Mouse (Mus musculus) lung, embryonic 16.5 days (tissue): ENCODE data around the gene Impdh2. TPM values are rescaled to one million over a fixed set of nuclear protein-coding genes. Genes with fewer than 3 reads are reported as not detected.

Experiments used
- ATAC-seq: fragments of 200-750 bp; cut with Nextera tagmentation; 2 replicates; pipeline ENCODE4 v1.8.0; 2017; ENCODE audit warnings: low read depth, mild to moderate bottlenecking, moderate library complexity
- H3K27ac ChIP-seq: fragments of 300-500 bp; sonication (generic); 2 replicates; pipeline ENCODE4 v1.5.1; 2014; ENCODE audit warnings: mild to moderate bottlenecking, control low read depth, low read length
- H3K27me3 ChIP-seq: fragments of 300-500 bp; sonication (generic); 2 replicates; pipeline ENCODE4 v1.6.1; 2014; ENCODE audit warnings: low read depth, low read length, mixed read lengths; ENCODE audit not compliant: control insufficient read depth, insufficient read depth
- H3K36me3 ChIP-seq: fragments of 300-500 bp; sonication (generic); 2 replicates; pipeline ENCODE4 v1.6.1; 2014; ENCODE audit warnings: low read length; ENCODE audit not compliant: control insufficient read depth, insufficient read depth
- H3K4me1 ChIP-seq: fragments of 300-500 bp; sonication (generic); replicated peaks from 2 replicates; pipeline ENCODE4 v1.6.1; 2014; ENCODE audit warnings: low read length, mixed read lengths; ENCODE audit not compliant: control insufficient read depth, insufficient read depth
- H3K4me2 ChIP-seq: fragments of 300-500 bp; sonication (generic); 2 replicates; pipeline ENCODE4 v1.6.1; 2014; ENCODE audit warnings: low read depth, low read length, control low read depth
- H3K4me3 ChIP-seq: fragments of 300-500 bp; sonication (generic); 2 replicates; pipeline ENCODE4 v1.5.1; 2014; ENCODE audit warnings: mild to moderate bottlenecking, low read length, control low read depth
- H3K9ac ChIP-seq: fragments of 300-500 bp; sonication (generic); 2 replicates; pipeline ENCODE4 v1.6.1; 2014; ENCODE audit warnings: low read length, control low read depth
- H3K9me3 ChIP-seq: fragments of 300-500 bp; sonication (generic); 2 replicates; pipeline ENCODE4 v1.6.1; 2016; ENCODE audit warnings: low read length; ENCODE audit not compliant: control insufficient read depth
- WGBS: fragments of 180-500 bp; shearing (Covaris S2); extraction: QIAGEN DNeasy Blood & Tissue Kit; methylation state at CpG from one replicate; pipeline ENCODE4 v1.1.7; 2014; 5-methylcytosine and 5-hydroxymethylcytosine counted together
- polyA plus RNA-seq: library from polyadenylated mRNA; unstranded; fragments of >200 nt; fragmentation: Nextera tagmentation; extraction: Ambion mirVana; gene quantifications from 2 replicates; pipeline ENCODE4 v1.2.1, GENCODE M21; 2015

Impdh2 gene
- polyA plus RNA-seq, 1 experiment from 2014 or later: 148 TPM

- no peak overlapping the region for H3K27ac ChIP-seq
- no peaks in the 10 kb centered on the region for H3K27me3 ChIP-seq
- peak overlapping the region; percentile 89 for H3K4me2 ChIP-seq
- no peak for ATAC-seq
- H3K9me3 ChIP-seq: no peaks in the 10 kb centered on the region
- H3K9ac ChIP-seq: peak overlapping the region; percentile 93
- H3K36me3 ChIP-seq: peaks cover 30% of the 10 kb centered on the region
- peak overlapping the region; percentile 83 for H3K4me3 ChIP-seq
- 40% methylated on average over 6 of the region's 6 CpGs for WGBS
- H3K4me1 ChIP-seq: peaks cover 24% of the 10 kb centered on the region
Measured at GRCm38 (mm10) chr9:108577025-108577424, 16.9 kb downstream of the Impdh2 start.

GRCm38 (mm10) chr9:108577934-108578544 is 18.0 kb downstream of the Impdh2 start:
- Histone ChIP-seq H3K4me1 (peaks cover 24% of the 10 kb centered on the region), H3K9me3 (no peaks in the 10 kb centered on the region), H3K9ac (peak overlapping the region; percentile 93), H3K27me3 (no peaks in the 10 kb centered on the region), H3K36me3 (peaks cover 20% of the 10 kb centered on the region), H3K4me3 (peak overlapping the region; percentile 83), H3K27ac (peak overlapping the region; percentile 95), H3K4me2 (peak overlapping the region; percentile 89)
- under 1% methylated on average over 24 of the region's 24 CpGs for WGBS
- ATAC-seq: peak; percentile 32

DNA sequence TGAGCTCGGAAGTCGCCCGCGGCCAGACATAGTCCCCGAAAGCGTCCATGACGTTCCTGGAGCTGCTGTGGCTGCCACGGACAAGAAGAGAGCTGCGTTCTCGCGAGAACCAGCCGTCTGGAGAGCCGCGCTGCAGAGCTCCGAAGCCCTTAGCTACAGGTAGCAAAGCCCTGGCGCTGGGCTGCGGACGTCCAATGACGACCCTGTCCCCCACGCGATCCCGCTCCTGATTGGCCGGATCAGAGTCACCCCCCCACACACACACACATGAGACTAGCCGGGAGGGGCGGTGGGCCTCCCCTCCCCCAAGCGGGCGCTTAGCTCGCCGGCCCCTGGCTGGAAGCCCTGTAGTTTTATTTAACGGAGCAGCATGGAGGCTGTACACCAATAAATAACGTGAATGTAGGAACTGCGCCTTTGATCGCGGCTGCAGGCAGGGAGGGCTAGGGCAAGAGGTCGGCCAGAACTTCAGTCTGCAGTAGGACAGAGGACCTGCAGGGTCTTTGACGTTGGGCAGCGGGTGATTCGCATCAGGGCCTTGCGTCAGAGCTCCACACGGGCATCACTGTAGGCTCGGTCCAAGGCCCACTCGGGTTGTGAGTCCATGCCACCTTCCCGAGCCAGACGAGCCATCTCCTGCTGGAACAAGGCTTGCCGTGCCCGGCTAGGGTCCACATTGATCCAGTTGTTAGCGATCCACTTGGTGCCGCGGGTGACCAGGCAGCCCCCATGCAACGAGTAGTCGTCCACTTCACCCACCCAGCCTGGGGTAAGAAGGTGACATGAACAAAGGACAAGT is 18.7 kb downstream of the Impdh2 start, which contains the start of gene Wdr6:
Wdr6 (minus strand) TSS at position 195 of the 799 bp plus-strand sequence.
- 3% methylated on average over 51 of the region's 51 CpGs for WGBS
- Histone ChIP-seq H3K4me2 (peak within 1 kb of the TSS; percentile 89), H3K4me1 (peaks cover 24% of the 10 kb centered on the region), H3K27me3 (no peaks in the 10 kb centered on the region), H3K36me3 (peaks cover 15% of the 10 kb centered on the region), H3K9me3 (no peaks in the 10 kb centered on the region), H3K27ac (peak within 1 kb of the TSS; percentile 95), H3K4me3 (peak within 1 kb of the TSS; percentile 83), H3K9ac (peak within 1 kb of the TSS; percentile 93)
- peak; percentile 99 for ATAC-seq

GRCm38 (mm10) chr9:108579344-108579690 is 19.2 kb downstream of the Impdh2 start:
- Histone ChIP-seq H3K36me3 (peaks cover 15% of the 10 kb centered on the region), H3K27ac (peak overlapping the region; percentile 69), H3K4me1 (peaks cover 24% of the 10 kb centered on the region), H3K9ac (peak overlapping the region; percentile 93), H3K4me2 (peak overlapping the region; percentile 89), H3K27me3 (no peaks in the 10 kb centered on the region), H3K9me3 (no peaks in the 10 kb centered on the region), H3K4me3 (peak overlapping the region; percentile 83)
- peak; percentile 8; the same call in 1 of the 2 replicates for ATAC-seq
- WGBS: 57% methylated on average over 5 of the region's 5 CpGs

- 6% methylated on average over 14 of the region's 14 CpGs for WGBS
- Histone ChIP-seq H3K9ac (peak overlapping the region; percentile 34; the same call in 1 of the 2 replicates), H3K4me1 (peaks cover 14% of the 10 kb centered on the region), H3K27me3 (no peaks in the 10 kb centered on the region), H3K4me2 (peak overlapping the region; percentile 44), H3K27ac (0 out of 2 replicates have a peak overlapping the region, but pooled peaks have one; percentile 58), H3K9me3 (no peaks in the 10 kb centered on the region), H3K4me3 (no peak overlapping the region), H3K36me3 (no peaks in the 10 kb centered on the region)
- ATAC-seq: peak; percentile 95
Measured at GRCm38 (mm10) chr9:108587571-108588180, 27.6 kb downstream of the Impdh2 start.

GRCm38 (mm10) chr9:108589229-108589628 is 29.1 kb downstream of the Impdh2 start:
- WGBS: 62% methylated on average over 5 of the region's 5 CpGs
- Histone ChIP-seq H3K4me2 (no peak overlapping the region), H3K9me3 (no peaks in the 10 kb centered on the region), H3K4me1 (peaks cover 14% of the 10 kb centered on the region), H3K4me3 (no peak overlapping the region), H3K36me3 (no peaks in the 10 kb centered on the region), H3K9ac (no peak overlapping the region), H3K27ac (no peak overlapping the region), H3K27me3 (no peaks in the 10 kb centered on the region)
- no peak for ATAC-seq

DNA sequence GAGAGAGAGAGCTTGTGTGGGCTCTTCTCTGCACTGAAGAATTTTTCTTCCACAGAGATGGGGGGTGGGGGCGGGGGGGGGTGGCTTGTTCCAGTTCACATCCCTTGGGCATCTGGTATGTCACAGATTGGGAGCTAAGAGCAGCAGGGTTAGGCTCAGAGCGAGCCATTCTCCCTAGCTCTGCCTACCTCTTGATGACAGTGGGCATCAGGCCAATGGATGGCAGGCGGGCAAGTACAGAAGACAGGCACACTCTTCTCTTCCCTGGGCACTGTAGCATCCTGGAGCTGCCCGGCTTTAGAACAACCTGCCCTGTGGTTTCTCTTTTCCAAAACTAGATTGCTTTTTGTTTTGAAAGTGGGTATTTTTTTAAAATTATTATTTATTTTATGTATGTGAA is 31.4 kb downstream of the Impdh2 start:
- Histone ChIP-seq H3K27me3 (no peaks in the 10 kb centered on the region), H3K9ac (no peak overlapping the region), H3K4me2 (no peak overlapping the region), H3K9me3 (no peaks in the 10 kb centered on the region), H3K36me3 (no peaks in the 10 kb centered on the region), H3K4me1 (peaks cover 14% of the 10 kb centered on the region), H3K4me3 (no peak overlapping the region), H3K27ac (no peak overlapping the region)
- 77% methylated on average over 4 of the region's 4 CpGs for WGBS
- no peak for ATAC-seq

- 75% methylated on average over 3 of the region's 3 CpGs for WGBS
- no peak overlapping the region for H3K9ac ChIP-seq
Measured at GRCm38 (mm10) chr9:108594354-108594753, 34.3 kb downstream of the Impdh2 start.

More at GRCm38 (mm10) chr9:108594354-108594753, 34.3 kb downstream of the Impdh2 start:
- no peak overlapping the region for H3K27ac ChIP-seq
- no peaks in the 10 kb centered on the region for H3K9me3 ChIP-seq
- no peaks in the 10 kb centered on the region for H3K36me3 ChIP-seq
- no peak overlapping the region for H3K4me2 ChIP-seq
- no peak for ATAC-seq
- no peaks in the 10 kb centered on the region for H3K27me3 ChIP-seq
- no peak overlapping the region for H3K4me3 ChIP-seq
- H3K4me1 ChIP-seq: peaks cover 11% of the 10 kb centered on the region
